Mouse (Mus musculus): Measurements from ENCODE around the gene Ccnyl1. TPM values are rescaled to one million over a fixed set of nuclear protein-coding genes. Genes with fewer than 3 reads are reported as not detected.
A peak's percentile ranks its signal among the peaks of the same experiment; 100 is the strongest.

Ccnyl1 gene
- polyA plus RNA-seq, 1 experiment = 25.8 TPM

GRCm38 (mm10) chr1:64701780-64702179, 11.5 kb downstream of the Ccnyl1 start:
- DNase-seq (ENCODE audit: low spot score) = no peak

DNA sequence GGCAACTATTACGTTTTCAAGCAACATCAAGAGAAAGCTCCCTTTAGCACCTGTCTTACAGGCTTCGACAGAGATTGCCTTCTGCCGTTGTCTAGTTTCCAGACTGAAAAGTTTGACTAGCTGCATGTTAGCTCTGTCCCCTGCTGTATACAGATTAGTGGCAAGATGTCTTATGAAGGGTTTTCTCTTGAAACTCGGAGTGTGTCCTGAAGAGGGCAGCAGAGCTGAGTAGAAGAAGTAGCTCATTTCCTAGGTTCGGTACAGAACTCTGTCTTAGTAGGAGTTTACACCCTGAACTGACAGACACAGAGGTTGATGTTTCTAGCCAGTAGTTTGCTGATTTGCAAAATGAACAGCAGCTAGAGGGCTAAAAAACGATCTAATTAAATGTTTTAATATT, 15.0 kb downstream of the Ccnyl1 start:
- no peak for DNase-seq (ENCODE audit: low spot score)

DNA sequence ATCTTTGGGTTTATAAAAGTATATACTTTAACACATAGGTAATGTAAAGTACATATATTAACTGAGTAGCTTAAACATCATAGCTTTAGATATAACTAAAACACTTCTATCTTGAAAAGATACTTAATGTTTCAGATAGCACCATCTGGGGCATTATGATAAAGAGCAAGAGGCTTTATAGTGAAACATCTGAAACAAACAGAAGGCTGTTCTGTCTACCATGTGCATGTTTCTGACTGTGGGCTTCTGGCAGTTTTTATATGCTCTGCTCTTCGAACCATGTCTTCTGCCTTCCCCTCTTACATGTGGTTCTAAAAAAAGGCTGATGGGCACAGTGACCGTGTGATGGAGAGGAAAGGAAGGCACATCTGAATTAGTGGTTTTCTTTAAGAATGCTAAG, 16.4 kb downstream of the Ccnyl1 start:
- no peak for DNase-seq (ENCODE audit: low spot score)

DNA sequence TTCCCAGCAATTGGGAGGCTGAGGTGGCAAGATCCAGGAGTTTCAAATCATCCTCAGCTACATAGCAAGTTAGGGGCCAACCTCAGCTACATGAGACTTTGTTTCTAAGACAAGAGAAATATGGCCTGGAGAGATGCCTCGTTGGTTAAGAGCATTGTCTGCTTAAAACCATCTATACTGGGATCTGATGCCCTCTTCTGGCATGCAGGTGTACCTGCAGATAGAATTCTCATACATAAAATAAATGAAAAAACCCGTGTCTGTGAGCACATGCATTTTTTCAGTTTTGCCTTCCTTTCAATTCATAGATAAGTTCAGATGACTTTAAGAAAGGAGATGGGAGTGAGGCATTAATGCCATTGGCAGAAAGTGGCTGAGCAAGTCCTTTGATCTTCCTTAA, 19.6 kb downstream of the Ccnyl1 start:
- DNase-seq (ENCODE audit: low spot score) = no peak

GRCm38 (mm10) chr1:64712006-64712760, 21.9 kb downstream of the Ccnyl1 start:
- no peak for DNase-seq (ENCODE audit: low spot score)

DNA sequence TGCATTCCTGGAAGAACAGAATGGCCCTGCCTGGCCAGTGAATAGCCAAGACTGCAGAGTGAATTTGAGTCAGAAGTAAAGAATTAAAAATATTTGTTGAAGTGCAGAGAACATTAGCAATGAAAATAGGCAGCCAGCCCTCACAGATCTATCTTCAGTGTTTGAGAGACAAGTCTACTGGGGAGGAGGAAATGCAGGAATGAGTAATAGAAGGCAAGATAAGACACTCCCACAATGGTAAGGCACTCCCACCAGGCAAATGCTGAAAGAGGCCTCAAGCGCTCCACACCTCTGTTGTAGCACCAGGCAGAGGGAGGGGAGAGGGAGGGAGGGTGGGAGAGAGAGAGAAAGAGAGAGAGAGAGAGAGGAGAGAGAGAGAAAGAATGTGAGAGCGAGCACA, 25.2 kb downstream of the Ccnyl1 start:
- no peak for DNase-seq (ENCODE audit: low spot score)

- DNase-seq (ENCODE audit: low spot score) = no peak
Measured at GRCm38 (mm10) chr1:64716589-64717304, 26.5 kb downstream of the Ccnyl1 start.

GRCm38 (mm10) chr1:64717504-64717903, 27.2 kb downstream of the Ccnyl1 start:
- no peak for DNase-seq (ENCODE audit: low spot score)

- DNase-seq (ENCODE audit: low spot score) = no peak
Measured at GRCm38 (mm10) chr1:64721034-64721587, 30.9 kb downstream of the Ccnyl1 start.

DNA sequence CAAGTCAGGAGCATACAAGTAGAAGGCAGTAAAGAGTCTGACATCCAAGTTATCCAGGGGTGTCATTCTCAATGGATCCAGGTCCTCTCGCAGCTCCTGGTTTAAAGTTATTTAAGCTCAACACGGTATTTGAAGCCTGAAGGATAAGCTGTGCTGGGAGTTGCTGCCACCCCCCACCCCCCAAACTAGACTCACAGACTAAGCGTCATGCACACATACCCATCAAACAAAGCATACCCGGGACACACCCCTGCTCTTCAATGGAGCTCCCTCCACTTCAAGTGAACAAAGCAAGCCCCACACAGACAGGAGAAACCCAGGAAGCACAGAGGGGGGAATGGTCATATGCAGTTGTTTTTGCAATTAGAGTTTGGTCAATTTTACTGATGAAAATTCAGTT, 39.8 kb downstream of the Ccnyl1 start:
- DNase-seq (ENCODE audit: low spot score) = no peak

GRCm38 (mm10) chr1:64731341-64732020, 41.2 kb downstream of the Ccnyl1 start:
- DNase-seq (ENCODE audit: low spot score) = no peak

GRCm38 (mm10) chr1:64732161-64732560, 41.9 kb downstream of the Ccnyl1 start:
- DNase-seq (ENCODE audit: low spot score) = no peak

DNA sequence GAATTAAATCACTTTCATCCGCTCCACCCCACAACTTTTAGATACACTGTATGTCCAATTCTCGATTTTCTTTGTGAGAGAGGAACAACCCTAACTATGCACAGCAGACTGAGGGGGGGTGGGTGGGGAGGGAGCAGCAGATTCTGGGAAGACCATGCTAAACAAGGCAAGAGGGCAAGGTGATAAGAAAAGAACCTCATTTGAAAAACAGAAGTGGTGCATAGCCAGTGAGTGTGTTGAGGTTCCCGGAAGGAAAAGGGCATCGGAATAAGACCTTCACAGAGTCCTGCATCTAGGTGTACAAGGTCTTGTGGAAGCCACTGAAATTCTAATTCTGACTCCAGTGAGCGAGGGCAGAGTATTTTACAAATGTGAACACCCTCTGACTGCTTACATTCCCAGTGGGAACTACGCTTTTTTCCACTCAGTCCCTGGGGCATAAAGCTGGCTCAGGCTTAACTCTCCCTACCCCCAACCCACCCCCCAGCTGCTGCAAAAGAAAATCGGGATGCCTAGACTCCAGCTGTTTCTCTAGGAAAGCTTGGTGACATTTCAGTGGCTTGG, 42.5 kb downstream of the Ccnyl1 start:
- DNase-seq (ENCODE audit: low spot score) = no peak

DNA sequence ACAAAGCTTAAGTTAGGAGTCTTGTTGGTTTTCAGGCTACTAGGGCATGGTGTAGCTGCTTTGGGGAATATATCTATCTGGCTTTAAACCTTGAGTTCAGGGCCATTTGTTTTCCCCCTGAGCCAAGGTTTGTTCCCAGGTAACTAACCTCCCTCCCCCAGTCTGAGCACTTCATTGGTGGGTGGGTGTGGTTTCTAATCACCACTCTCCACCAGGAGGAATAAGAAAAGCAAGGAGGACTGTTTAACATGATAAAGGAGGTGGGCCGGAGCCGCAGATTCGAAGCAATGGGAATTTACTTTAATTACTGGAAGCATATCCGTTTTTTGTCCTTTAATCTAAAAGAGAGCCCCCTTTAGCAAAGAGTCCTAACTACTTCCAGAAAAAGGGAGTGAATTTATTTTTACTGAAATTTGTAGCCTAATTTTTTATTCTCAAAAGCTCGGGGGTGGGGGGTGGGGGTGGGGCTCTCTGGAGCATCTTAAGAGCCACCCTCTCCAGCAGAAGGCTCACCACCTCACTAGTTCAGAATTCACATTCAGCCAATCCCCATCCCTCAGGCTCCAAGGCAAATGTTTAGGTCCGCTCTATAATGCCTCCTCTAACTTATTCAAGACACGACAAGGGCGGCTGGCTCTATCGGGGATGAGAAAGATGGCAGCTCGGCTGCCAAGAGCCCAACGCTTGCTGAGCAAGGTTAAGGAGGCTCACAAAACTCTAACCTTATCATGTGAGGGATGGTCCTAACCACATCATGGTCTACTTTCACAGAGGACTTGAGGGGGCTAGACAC, 43.4 kb downstream of the Ccnyl1 start:
- DNase-seq (ENCODE audit: low spot score) = no peak

DNA sequence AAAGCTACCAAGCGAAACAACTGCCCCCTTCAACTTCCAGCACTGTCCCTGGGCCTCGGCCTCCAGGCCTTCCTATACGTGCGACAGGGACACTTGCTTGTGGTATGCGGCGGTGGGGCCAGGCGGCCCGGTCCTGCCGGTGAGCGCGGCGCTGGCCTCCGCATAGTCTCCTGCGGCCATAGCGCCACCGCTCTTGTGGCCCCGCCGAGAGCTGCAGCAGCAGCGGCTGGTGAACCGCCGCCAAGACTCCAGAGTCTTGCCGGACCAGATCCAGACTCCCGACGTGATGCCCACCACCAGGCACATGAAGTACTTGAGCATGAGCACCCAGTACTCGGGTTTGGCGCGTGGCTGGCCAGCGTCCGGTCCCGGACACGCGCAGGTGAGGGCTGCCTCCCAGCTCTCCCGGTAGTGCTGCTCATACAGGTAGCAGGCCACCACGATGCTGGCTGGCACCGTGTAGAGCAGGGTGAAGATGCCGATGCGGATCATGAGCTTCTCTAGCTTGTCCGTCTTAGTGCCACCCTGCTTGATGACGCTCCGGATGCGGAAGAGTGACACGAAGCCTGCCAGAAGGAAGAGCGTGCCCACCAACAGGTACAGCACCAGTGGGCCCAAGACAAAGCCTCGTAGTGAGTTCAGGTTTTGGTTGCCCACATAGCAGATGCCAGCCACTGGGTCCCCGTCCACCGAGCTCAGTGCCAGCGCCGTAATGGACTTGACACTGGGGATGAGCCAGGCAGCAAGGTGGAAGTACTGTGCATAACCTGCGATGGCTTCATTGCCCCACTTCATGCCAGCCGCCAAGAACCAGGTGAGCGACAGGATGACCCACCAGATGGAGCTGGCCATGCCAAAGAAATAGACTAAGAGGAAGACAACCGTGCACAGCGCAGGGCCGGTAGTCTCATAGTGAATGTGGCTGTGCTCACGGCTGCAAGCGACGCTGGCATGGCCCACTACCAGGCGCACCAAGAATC, 44.8 kb downstream of the Ccnyl1 start:
- DNase-seq (ENCODE audit: low spot score) = no peak

DNA sequence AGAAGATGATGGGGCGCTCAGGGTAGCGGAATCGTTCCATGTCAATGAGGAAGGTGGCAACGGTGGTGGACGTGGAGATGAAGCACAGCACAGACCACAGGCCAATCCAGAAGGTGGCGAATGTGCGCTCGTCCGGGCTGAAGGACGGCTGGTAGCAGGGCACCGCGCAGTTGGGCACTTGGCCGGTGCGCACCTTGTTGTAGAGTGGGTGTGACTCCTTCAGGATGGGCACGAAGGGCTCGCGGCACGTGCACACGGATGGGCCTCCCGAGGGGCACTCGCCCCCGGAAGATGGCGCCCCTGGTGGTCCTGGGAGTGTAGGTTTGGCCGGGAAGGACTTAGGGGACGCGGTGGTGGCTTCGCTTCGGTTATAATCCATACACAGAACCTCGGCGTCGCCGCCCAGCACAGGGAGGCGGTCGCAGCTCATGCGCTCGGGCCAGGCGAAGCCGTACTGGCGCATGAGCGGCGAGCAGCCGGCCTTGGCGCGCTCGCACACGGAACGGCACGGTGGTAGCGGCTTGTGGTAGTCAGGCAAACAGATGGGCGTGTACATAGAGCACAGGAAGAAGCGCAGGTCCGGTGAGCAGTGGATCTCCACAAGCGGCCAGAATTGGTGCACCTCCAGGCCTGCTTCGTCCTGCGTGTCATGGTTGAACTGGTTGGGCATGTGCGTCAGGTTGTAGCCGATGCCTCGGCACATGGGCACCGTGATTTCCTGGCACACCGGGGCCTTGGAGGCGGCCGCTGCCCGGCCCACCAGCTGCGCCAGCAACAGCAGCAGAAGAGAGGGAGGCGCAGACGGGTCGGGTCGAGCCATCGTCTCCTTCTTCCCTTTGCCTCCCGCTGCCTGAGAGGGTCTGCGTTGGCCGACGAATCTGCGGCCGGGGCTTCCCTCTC, 45.8 kb downstream of the Ccnyl1 start:
- peak; percentile 48 for DNase-seq (ENCODE audit: low spot score)

GRCm38 (mm10) chr1:64736681-64737501, 46.6 kb downstream of the Ccnyl1 start:
- DNase-seq (ENCODE audit: low spot score) = no peak

DNA sequence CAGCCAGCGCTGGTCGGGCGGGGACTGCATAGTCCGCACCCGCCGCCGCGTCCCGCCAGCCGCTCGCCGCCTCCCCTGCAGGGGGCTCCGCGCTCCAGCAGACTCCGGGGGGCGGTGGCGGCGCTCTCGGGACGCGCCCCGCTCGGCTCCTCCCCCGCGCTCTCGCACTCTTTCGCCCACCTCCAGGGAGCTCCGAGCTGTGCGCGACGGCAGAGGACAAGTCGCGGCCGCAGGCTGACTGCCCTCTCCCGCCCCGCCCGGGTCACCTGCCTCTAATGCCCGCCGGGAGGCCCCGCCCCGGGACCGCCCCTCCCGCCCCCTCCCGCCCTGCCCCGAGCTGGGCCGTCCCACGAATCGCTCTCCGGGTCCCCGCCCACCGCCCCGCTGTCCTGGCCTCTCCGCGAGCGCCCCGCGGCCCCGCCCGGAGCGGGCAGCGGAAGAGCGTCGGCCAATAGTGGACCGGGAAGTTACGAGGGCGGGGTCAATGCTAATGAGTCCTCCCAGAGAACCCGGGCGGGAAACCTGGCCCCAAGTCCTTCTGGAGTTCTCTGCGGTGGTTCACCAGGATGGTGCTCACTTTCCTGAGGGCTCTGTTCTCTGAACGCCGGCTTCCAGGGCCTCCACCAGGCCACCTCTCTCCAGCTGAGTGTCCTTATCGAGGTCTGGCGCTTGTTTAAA, 47.4 kb downstream of the Ccnyl1 start, which contains the start of gene Fzd5:
Fzd5 (minus strand) TSS at position 250 of the 678 bp plus-strand sequence.
- peak; percentile 97 for DNase-seq (ENCODE audit: low spot score)

Data from urinary bladder, adult 2 months (tissue).